Mouse (Mus musculus) ES-E14 (cell line): ENCODE data around the gene Rnf224. TPM values are rescaled to one million over a fixed set of nuclear protein-coding genes. Genes with fewer than 3 reads are reported as not detected.

Experiments used
- DNase-seq: peaks from one replicate; pipeline ENCODE4 v3.0.0-alpha.2; 2013; ENCODE audit warnings: low read depth, low spot score
- H3K27ac ChIP-seq: 2 replicates; pipeline ENCODE4 v1.5.1; 2012; ENCODE audit warnings: low read depth, mild to moderate bottlenecking, low read length, moderate library complexity, mixed read lengths; ENCODE audit not compliant: poor library complexity, insufficient read depth, severe bottlenecking
- H3K36me3 ChIP-seq: 2 replicates; pipeline ENCODE4 v1.6.1; 2012; ENCODE audit warnings: mild to moderate bottlenecking, low read length, moderate library complexity, mixed read lengths; ENCODE audit not compliant: control insufficient read depth, poor library complexity, insufficient read depth, severe bottlenecking
- H3K4me1 ChIP-seq, 2 experiments: fragments of 150-350 bp in 1 of 2; sonication (generic) in 1 of 2; 2 replicates each; pipeline ENCODE4 v1.6.1; 2012; ENCODE audit warnings: low read length in 2 of 2, mild to moderate bottlenecking in 1 of 2, mixed read lengths in 1 of 2; ENCODE audit not compliant: control insufficient read depth in 2 of 2, insufficient read depth in 2 of 2, poor library complexity in 1 of 2
- H3K4me3 ChIP-seq, 2 experiments: fragments of 150-350 bp in 1 of 2; sonication (generic) in 1 of 2; 2 replicates each; pipeline ENCODE4 v1.5.1; 2012; ENCODE audit warnings: low read length in 2 of 2, low read depth in 1 of 2, mild to moderate bottlenecking in 1 of 2, mixed read lengths in 1 of 2; ENCODE audit not compliant: insufficient read depth in 1 of 2, poor library complexity in 1 of 2, severe bottlenecking in 1 of 2
- H3K9ac ChIP-seq: 2 replicates; pipeline ENCODE4 v1.6.1; 2012; ENCODE audit warnings: low read depth, mild to moderate bottlenecking, low read length, mixed read lengths; ENCODE audit not compliant: poor library complexity, insufficient read depth, severe bottlenecking
- H3K9me3 ChIP-seq: fragments of 150-350 bp; sonication (generic); 2 replicates; pipeline ENCODE4 v1.6.1; 2012; ENCODE audit warnings: low read depth, mild to moderate bottlenecking, low read length; ENCODE audit not compliant: control insufficient read depth, insufficient read depth
- CHD2 ChIP-seq: IDR thresholded peaks from 2 replicates; pipeline ENCODE4 v1.6.1; 2014; ENCODE audit warnings: mild to moderate bottlenecking, low read depth, low read length, inconsistent platforms
- HCFC1 ChIP-seq: IDR thresholded peaks from 2 replicates; pipeline ENCODE4 v1.6.1; 2012; ENCODE audit warnings: low read length, inconsistent platforms, borderline replicate concordance; ENCODE audit not compliant: insufficient read depth
- MAFK ChIP-seq: IDR thresholded peaks from 2 replicates; pipeline ENCODE4 v1.6.1; 2014; ENCODE audit warnings: mild to moderate bottlenecking, low read depth, low read length, inconsistent platforms; ENCODE audit not compliant: insufficient read depth
- ZC3H11A ChIP-seq: IDR thresholded peaks from 2 replicates; pipeline ENCODE4 v1.6.1; 2012; ENCODE audit warnings: low read depth, mild to moderate bottlenecking, inconsistent platforms, low read length, borderline replicate concordance
- ZNF384 ChIP-seq: IDR thresholded peaks from 2 replicates; pipeline ENCODE4 v1.6.1; 2012; ENCODE audit warnings: low read depth, low read length, inconsistent platforms
- in situ Hi-C, 2 experiments: fragments of 600-800 bp; cut with MboI; formaldehyde crosslinking; loops; one replicate each; pipeline ENCODE4 v1.15.1; 2025; ENCODE audit warnings: low sequenced_read_pairs in 2 of 2, inconsistent platforms in 1 of 2; ENCODE audit not compliant: unreplicated experiment in 2 of 2
- total RNA-seq: library from RNA; depleted of rRNA; stranded (reverse); fragments of 300-350 nt; gene quantifications from 2 replicates; pipeline ENCODE4 v1.2.3, GENCODE M21; 2012

Rnf224 gene
- total RNA-seq, 1 experiment = 0.18 TPM

DNA sequence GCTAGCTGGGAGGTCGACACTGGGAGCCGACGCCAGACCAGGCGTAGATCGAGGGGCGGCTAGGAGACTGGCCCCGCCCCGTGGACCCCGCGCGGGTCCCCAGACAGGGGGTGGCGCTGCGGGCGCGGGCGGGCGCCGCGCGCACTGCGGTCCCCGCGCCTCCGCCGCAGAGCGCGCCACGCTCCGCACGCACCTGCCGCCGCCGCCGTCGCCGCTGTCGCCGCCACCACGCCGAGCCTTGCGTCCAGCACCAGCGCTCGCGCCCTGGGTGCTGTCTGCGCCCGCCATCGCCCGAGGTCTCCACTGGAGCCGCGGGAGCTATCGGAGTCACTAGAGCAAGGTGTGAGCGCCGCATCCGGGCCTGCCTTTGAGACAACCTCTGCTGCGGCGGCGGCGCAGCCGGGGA lies 5.5 kb upstream of the Rnf224 start, which contains the start of the genes Rnf208 and Cysrt1:
TSS of gene Rnf208 (plus strand) at position 155 of the 406 bp plus-strand sequence.
TSS of gene Cysrt1 (minus strand) at position 352 of the 406 bp plus-strand sequence.
- Histone ChIP-seq H3K9me3 (no peaks in the 10 kb centered on the region), H3K27ac (no peak within 1 kb of the TSS; the same call in 1 of the 2 replicates), H3K36me3 (peaks cover 7% of the 10 kb centered on the region; the same call in 1 of the 2 replicates), H3K4me1 (peaks cover 8 to 30% of the 10 kb centered on the region in 2 experiments; a peak in 3 of 4 replicates), H3K9ac (peak within 1 kb of the TSS; percentile 82), H3K4me3 (peak within 1 kb of the TSS; percentile 78 to 83)
- DNase-seq = no peak
- in situ Hi-C loops = no loop called here
- TF ChIP-seq CHD2 = no peak
- TF ChIP-seq ZC3H11A = no peak
- no peak for TF ChIP-seq MAFK
- TF ChIP-seq HCFC1 = no peak
- no peak for TF ChIP-seq ZNF384

DNA sequence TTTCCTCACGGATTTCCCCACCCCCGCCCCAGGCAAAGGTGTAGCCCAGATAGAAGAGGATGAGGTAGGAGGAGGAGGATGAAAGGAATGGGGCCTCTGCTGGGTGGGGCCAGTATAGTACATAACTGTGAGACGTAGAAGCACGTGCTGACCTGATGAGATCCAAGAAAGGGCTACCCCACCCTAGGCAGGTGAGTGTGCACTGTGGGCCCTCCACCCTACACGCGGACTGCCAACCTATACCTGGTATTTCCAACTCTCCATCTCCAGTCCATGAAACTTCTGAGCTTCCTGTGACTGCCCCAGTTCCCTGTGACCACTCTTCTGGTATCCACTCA lies 4.8 kb upstream of the Rnf224 start:
- no peak overlapping the region for H3K9ac ChIP-seq
- H3K4me1 ChIP-seq = peaks cover 10 to 35% of the 10 kb centered on the region in 2 experiments
- in situ Hi-C loops = no loop called here
- DNase-seq = no peak
- H3K4me3 ChIP-seq = peak overlapping the region; percentile 9 to 83
- no peak overlapping the region for H3K27ac ChIP-seq
- no peaks in the 10 kb centered on the region for H3K9me3 ChIP-seq
- no peak for TF ChIP-seq HCFC1
- TF ChIP-seq ZC3H11A = no peak
- TF ChIP-seq MAFK = no peak
- no peak for TF ChIP-seq CHD2
- TF ChIP-seq ZNF384 = no peak
- peaks cover 4% of the 10 kb centered on the region; the same call in 1 of the 2 replicates for H3K36me3 ChIP-seq

DNA sequence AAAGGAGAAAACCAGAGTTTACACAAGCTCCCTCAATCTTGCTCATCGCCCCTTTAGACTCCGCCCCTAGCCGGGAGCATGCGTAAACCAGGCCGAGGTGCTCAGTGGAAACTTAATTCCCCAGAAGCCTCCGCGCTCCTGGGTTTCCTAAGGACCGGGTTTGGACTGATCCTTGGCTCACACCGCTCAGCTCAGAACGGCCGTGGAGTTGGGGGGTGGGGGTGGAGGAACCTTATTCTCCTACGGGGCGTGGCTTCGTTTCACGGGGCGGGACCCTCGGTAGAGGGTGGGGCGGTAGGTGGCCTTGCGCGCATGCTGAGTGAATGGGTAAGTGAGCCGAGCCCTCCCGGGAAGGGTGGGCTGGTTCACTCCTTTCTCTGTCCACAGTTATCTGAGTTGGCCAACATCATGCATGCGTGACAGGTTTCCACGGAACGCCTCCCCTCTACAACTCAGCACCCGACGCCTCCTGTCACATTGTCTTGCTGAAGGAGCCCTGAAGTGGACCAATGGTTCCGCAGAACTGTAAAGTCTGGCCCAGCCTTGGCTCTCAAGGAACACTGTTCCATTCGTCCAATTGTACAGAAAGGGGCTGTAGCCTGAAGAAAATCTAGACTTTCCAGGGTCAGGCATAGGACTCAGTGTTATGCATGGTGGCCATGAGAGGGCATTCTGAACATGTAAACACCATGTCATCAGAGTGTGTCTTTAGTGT lies 4.3 kb upstream of the Rnf224 start:
- peak overlapping the region; percentile 9 to 35 for H3K4me3 ChIP-seq
- TF ChIP-seq HCFC1 (peak; percentile 56; the same call in 1 of the 2 replicates), ZNF384 (no peak)
- peak; percentile 91 for DNase-seq
- H3K4me1 ChIP-seq = peaks cover 11 to 41% of the 10 kb centered on the region in 2 experiments
- no peak overlapping the region; the same call in 1 of the 2 replicates for H3K27ac ChIP-seq
- H3K36me3 ChIP-seq = peaks cover 3% of the 10 kb centered on the region; the same call in 1 of the 2 replicates
- H3K9ac ChIP-seq = peak overlapping the region; percentile 27; the same call in 1 of the 2 replicates
- in situ Hi-C loops = no loop called here
- H3K9me3 ChIP-seq = no peaks in the 10 kb centered on the region

DNA sequence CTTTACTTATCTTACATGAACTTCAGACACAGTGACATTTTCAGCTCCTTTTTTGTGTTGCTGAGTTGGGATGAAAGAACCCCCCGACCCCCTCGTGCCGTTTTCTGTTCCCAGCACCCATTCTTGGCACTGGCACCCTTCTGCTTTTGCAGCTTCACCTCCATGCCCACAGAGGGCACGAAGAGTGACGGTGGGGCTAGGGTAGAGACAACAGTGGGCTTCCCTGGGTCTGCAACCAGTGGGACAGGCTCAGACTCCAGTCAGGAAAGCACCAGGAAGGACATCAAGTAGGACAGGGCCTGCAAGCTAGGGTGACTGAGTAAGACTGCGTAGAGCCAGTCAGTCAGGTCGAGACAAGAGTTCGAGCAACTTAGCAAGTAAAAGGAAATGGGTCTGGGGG lies 3.7 kb upstream of the Rnf224 start:
- no peaks in the 10 kb centered on the region for H3K9me3 ChIP-seq
- H3K4me3 ChIP-seq = peak overlapping the region in 1 of 2 experiments; percentile 9; a peak in 2 of 4 replicates
- H3K27ac ChIP-seq = 0 out of 2 replicates have a peak overlapping the region, but pooled peaks have one; percentile 26
- in situ Hi-C loops = no loop called here
- peak overlapping the region; percentile 27; the same call in 1 of the 2 replicates for H3K9ac ChIP-seq
- TF ChIP-seq CHD2 = no peak
- TF ChIP-seq MAFK = no peak
- no peak for TF ChIP-seq HCFC1
- TF ChIP-seq ZC3H11A = no peak
- no peak for TF ChIP-seq ZNF384
- DNase-seq = no peak
- no peaks in the 10 kb centered on the region; the same call in 1 of the 2 replicates for H3K36me3 ChIP-seq
- peaks cover 11 to 41% of the 10 kb centered on the region in 2 experiments for H3K4me1 ChIP-seq
